Mouse (Mus musculus) urinary bladder, adult 2 months (tissue): ENCODE data around the gene Hist1h2bb. TPM values are rescaled to one million over a fixed set of nuclear protein-coding genes. Genes with fewer than 3 reads are reported as not detected.
"Not testable (repeated sequence)": the region's sequence is repeated elsewhere in the genome, so short reads cannot be mapped to it uniquely, and the experiment has no call there.

Experiments
- DNase-seq: peaks from one replicate; pipeline ENCODE4 v3.0.0; 2022; ENCODE audit warnings: low spot score
- polyA plus RNA-seq: library from polyadenylated mRNA; depleted of rRNA; stranded (reverse); fragments of >200 nt; gene quantifications from 2 replicates; pipeline ENCODE4 v1.2.3, GENCODE M21; 2012; rRNA removed

The Hist1h2bb gene
- polyA plus RNA-seq: 0.43 and 0.49 TPM in 2 replicates

DNA sequence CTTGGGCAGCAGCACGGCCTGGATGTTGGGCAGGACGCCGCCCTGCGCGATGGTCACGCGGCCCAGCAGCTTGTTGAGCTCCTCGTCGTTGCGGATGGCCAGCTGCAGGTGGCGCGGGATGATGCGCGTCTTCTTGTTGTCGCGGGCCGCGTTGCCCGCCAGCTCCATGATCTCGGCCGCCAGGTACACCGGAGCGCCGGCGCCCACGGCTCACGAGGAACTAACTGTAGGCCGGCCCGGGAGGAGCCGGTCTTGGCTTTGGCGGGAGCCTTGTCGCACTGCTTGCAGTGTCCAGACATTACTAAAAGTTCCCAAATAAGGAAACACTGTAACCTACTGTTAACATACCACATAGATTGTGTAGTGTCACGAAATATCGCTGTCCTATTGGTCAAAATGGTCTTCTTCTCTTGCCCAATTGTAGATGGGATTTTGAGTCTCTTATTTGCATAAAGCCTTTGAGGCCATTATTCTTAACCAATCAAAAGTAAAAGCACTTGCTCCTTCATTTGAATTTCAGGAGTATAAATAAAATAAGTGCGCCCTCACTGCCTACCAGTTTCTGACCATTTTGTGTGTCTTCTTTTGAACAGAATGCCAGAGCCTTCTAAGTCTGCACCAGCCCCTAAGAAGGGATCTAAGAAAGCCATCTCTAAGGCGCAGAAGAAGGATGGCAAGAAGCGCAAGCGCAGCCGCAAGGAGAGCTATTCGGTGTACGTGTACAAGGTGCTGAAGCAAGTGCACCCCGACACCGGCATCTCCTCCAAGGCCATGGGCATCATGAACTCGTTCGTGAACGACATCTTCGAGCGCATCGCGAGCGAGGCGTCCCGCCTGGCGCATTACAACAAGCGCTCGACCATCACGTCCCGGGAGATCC is at the start of gene Hist1h2bb:
TSS of gene Hist1h2bb (plus strand) at position 534 of the 880 bp plus-strand sequence.
- peak; percentile 70 for DNase-seq

DNA sequence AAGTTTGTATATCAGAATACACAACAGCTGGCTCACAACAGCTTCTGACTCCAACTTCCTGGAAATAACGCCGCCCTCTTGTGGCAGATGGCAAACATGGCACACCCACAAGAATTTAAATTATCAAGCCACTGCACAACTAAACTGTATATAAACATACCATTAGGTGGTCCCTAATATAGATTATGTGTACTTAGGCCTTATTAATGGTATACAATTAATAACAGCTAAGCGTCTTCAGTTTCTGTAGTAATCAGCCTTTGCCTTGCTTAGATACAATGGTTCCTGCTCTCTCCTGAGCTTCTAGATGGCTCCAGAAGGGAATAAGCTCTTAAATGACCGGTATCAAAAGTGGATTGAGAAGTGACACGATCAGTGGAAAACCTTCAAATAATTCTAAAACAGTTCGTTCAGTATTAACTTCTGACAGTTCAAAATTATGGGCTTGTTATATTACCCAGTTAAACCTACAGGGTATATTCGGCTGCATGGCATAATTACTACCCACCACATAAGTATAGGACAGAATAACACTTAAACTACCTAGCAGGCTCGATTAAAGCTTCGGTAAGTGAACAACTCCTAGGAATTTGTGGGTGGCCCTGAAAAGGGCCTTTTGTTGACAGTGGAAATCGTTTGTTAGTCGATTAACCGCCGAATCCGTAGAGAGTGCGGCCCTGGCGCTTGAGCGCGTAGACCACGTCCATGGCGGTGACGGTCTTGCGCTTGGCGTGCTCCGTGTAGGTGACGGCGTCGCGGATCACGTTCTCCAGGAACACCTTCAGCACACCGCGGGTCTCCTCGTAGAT is 48.8 kb upstream of the Hist1h2bb start:
- DNase-seq: no peak

DNA sequence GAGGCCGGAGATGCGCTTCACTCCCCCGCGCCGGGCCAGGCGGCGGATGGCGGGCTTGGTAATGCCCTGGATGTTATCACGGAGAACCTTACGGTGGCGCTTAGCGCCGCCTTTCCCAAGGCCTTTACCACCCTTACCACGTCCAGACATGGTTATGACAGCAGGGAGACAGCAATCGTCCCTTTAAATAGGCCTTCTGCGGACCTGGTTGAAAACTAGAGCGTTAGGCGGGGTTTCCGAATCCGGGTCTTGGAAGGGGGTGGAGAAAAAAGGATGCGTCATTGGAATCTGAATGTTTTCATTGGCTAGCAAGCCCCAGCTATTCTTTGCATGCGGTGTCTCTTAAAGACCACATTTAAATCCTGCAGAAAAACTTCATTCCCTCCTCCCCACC is 48.2 kb upstream of the Hist1h2bb start, which contains the start of gene Hist1h4c:
TSS of gene Hist1h4c (minus strand) at position 155 of the 394 bp plus-strand sequence.
- DNase-seq: peak; percentile 96

DNA sequence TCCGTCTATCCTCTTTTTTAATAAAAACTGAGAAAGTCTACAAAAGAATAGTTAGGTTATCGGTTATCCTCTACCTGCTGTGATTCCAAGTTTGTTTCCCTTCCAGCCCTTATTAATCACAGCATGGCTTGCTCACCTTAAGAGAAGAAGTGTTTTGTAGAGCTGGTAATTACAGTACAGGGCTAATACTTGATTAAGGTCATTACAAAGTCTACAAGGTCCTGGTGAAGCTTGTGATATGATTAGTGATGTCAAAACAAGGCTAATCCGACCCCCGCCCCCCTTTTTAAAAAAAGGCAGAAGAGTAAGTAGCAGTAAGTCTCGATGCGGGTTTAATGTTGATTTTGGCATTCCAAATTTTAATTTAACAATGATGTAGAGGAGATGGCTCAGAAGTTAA is 47.5 kb upstream of the Hist1h2bb start:
- no peak for DNase-seq

DNA sequence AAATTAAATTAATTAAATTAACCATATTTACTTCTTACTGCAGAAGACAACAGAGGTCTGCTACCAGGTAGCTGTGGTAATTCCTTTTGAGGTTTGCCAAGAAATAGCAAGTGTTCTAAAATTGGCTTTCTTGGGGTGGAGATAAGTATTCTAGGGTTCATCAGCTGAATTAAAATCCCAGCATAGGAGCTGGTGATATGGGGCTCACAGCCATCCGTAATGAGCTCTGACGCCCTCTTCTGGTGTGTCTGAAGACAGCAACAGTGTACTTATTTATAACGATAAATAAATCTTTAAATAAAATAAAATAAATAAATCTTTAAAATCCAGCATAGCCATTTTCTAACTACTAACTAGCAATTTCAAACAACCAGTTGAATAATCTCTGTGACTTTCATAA is 46.8 kb upstream of the Hist1h2bb start:
- no peak for DNase-seq

DNA sequence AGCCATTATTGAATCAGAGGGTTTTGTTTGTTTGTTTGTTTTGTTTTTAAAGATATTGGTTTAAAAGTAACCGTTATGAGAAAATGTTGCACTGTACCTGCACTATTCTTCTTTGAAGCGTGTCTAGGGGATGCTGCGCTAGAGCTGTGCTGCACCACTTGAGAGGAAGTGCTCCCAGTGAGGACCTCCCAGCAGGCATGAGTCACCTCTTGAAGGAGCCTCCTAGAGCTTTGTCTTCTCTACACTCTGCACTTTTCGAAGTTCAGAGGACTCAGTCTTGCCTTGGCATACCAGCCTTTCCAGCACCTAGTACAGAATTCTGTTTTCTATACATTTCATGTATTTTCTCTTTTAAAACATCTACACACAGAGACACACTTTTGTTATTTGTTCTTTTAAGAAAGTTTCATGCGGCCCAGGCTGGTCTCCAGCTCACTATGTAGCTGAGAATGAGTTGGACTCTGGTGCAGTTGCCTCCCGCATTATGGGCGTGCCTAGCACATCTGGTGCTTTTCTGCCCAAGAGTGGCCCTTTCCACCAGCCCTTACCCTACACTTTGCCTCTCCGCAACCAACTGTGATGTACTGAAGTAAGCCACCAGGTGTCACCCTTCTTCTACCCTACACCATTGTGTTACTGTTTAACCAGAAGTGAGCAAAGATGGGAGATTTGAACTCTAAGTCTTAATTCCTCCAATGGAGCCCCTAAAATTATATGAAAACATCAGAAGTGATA is 45.6 kb upstream of the Hist1h2bb start:
- no peak for DNase-seq

DNA sequence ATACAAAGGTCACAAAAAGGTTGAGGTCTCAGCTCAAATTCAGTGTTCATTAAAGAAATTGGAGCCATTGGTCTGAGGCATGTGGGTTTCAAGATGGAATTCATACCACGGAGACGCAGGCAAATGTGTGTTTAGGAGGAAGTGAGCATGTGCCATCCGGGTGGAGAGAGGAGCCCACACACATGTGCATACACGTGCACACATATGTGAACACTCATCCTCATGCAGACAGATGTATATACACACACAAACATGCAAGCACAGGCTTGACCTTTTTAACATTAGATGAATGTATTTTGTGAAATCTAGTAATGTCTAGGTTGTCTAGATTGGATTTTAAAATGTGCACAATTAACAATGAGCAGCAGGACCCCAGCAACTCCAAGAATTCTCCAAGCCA is 44.3 kb upstream of the Hist1h2bb start:
- DNase-seq: no peak

DNA sequence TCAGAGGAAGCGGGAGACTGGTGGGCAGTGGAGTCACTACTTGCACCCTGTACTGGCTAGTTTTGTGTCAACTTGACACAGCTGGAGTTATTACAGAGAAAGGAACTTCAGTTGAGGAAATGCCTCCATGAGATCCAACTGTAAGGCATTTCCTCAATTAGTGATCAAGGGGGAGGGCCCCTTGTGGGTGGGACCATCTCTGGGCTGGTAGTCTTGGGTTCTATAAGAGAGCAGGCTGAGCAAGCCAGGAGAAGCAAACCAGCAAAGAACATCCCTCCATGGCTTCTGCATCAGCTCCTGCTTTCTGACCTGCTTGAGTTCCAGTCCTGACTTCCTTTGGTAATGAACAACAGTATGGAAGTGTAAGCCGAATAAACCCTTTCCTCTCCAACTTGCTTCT is 43.7 kb upstream of the Hist1h2bb start:
- not testable (repeated sequence) for DNase-seq

DNA sequence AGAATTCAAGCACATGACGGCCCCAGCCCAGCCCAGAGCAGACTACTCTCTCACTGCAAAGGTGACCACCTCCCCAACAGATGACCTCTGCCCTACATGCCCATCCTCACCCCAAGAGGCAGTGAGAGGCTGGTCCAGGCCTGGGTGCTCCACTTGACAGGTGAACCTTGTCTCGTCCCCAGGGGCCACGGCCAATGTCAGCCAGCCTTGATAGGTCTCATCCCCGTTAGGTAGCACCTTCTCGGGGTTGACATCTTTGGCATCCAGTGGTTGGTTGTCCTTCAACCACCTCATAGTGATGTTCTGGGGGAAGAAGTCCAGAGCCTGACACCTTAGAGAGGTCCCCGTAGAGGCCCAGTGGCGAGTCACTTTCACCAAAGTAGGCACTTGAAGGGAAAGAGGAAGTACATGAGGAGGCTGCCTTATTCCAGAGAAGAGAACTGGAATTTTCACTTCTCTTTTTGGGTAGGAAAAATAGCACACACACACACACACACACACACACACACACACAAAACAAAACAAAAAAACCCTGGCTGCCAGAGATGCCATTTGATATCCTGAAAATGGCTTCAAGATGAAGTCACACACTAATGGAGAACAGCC is 40.7 kb upstream of the Hist1h2bb start:
- no peak for DNase-seq

DNA sequence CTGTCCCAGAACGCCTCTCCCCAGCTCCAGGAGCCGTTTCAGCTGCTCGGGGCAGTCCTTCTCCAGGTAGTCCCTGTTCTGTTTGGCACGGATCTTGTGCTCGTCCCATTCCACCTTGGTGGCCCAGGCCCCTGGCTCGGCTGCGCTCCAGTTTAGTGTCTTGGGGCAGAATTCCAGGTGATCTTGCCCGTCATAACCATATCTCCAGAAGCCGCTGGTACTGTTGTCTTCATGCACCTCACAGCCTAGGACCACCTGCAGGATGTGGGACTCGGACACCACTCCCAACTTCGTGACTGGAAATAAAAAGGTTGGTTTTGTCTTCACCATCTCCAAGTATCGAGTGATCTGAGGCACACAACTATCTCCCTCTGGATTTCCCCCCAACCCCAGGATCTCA is 39.8 kb upstream of the Hist1h2bb start:
- DNase-seq: no peak

DNA sequence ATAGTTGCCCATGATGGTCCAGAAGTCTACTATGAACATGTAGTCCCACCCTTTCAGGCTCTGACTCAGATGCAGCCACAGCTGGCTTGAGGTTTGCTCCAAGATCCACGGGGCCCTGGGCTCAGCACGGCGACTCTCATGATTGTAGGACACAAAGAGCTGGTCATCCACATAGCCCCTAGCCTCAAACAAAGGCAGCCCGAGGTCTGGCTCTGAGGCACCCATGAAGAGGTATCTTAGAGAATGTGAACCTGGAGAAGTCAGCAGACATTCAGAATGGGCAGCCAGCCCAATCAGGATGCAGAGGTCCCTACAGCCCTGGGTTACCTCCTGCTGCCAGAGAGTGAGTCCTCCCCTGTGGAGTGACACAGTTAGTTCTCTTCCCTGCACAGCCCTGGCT is 38.5 kb upstream of the Hist1h2bb start:
- DNase-seq: no peak

DNA sequence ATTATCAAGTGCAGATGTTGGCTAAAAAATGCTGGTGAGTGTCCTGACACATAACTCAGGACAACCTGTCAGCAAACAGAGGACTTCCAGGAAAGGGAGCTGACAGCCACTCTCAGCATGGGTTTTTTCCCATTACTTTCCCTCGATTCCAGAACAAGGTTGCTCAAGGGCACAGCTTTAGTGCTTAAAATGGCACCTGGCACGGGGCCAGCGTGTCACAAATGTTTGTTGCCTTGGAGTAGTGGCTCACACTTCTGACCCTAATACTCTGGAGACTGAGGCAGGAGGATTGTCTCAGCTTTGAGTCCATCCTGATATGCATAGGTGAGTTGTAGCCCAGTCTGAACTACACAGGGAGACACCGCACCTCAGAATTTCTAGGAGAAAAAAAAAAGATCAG is 37.9 kb upstream of the Hist1h2bb start:
- DNase-seq: no peak

DNA sequence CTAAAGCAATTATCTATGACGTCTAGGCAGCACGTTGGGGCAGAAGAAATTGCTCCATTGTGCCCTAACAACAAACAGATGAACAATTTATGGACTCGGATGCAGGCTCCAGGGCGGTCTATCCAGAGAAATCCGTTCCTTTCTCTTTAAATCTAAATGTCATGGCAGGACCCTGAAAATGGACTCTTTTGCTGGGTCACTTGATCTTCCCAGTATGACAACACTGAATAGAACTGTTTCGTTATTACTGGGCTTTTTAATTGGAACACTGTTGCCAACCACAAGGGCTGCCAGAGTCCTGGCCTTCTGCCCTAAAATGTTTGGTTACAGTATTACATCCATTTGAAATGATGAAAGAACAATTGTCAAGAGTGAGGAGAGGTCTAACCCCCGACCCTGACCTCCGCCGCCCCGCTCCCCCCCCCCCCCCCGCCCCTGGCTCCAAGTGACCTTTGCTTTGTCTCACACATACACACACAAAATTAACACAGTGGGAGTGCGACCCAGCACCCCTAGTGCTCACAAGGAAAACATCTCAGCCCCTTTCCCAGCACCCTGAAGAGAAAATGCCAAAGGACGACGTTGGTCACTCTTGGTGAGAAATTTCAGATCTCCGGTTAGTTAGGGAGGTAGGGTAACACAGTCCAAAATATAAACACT is 36.7 kb upstream of the Hist1h2bb start:
- no peak for DNase-seq

DNA sequence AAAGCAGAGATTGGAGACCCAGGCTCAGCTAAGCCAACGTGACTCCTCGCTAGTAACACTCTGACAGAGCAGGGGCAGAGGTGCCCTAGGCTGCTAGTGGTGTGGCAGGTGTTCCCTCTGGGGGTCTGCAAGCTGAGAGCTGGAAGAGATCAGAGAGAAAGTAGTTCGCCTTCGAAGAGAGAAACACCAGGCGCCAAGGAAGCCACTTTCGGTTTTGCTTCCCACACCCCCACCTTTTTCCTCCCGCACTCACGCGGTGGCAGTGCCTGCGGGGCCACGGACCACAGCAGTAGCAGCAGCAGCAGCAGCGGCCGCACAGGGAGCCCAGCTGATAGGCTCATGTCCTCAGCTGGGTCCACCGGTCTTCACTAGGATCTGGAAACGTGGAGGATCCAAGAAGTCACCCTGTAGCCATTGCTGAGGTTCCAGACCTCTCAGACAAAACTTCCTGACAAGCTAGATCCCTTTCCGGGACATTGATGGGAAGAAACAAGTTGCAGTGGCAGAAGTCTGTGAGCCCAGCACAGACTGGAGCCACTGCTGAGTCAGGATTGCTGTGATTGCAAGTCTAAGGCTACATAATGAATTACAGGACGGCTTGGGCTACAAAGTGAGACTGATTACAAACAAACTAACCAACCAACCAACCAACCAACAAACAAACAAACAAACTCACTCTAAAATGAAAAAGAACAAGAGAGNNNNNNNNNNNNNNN is 36.0 kb upstream of the Hist1h2bb start, which contains the start of gene Hfe:
TSS of gene Hfe (minus strand) at position 481 of the 716 bp plus-strand sequence.
- DNase-seq: peak; percentile 34

DNA sequence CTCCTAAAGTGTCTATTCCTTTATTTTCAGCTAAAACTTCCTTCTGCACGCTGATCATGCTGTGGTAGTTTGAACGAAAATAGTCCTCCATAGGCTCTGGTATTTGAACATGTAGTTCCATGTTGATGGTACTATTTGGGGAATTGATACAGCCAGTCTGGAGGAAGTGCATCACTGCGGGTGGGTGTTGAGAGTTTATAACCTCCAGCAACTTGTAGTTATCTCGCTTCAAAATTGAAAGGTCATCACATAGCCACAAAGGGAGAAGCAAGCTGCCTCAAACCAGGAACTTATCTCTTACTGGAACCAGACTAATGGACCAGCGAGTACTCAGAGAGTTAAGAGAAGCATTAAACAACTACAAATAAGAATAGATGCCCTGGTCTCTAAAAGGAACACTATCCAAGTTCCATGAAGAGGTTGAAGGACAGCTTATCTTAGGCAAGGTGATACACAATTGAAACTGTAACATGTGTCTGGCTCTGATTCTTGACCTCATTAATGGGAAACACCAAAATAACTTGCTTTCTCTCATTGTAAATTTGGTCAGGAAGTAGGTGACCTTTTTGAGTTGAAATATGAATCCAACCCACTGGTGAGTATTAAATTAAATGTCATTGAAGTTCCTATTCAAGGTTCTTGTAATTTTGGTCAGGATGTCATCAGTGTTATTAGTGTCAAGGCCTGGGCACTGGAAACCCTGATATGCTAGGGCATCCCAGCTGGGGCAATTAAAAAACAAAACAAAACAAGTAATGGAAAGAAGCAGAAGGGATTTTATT is 30.1 kb upstream of the Hist1h2bb start:
- DNase-seq: no peak

DNA sequence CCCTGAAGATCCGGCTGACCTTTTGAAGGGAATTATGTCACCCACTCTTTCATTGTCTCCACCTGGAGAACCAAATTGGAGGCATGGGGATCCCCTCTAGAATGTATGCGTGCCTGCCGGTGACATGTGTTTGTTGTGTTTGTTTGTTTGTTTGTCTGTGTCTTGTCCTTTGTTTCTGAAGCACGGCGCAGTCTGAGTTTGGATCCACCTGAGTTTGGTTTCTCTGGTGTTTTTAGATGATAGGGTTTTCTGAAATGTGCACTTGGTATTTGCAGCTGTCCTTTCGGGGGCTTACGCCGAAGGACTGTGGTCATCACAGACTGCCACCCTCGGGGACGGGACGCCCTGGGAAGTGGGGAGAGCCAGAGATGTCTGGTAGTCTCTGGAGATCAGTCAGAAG is 29.4 kb upstream of the Hist1h2bb start:
- no peak for DNase-seq

DNA sequence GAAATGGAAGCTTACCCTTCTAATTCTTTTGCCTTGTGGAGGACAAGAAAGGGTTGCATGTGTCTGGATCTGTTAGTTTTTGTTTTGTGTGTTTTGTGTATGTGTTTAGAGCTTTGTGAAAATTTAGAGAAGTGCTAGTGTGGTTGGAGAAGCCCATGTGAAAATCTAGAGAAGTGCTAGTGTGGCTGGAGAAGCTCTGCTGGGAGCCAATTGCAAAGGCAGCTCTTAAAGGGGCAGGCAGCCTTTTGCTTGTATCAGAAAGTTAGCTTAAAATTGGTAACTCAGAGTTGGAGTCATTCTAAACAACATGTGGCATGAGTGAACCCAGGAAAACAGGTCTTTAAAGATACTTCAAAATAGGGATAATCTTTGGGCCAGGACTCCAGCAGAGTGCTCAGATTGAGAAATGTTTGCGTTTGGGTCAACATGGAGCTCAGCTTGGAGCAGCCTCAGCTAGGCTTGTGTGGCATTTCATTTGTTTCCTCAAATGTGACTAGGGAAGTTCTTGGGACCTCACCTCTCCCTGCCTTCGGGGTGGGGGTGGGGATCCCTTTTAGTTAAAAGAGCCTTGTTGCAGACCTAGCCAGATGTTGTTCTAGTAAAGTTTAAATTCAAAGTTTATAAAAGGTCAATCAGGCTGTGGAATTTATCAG is 28.8 kb upstream of the Hist1h2bb start:
- DNase-seq: not testable (repeated sequence)

DNA sequence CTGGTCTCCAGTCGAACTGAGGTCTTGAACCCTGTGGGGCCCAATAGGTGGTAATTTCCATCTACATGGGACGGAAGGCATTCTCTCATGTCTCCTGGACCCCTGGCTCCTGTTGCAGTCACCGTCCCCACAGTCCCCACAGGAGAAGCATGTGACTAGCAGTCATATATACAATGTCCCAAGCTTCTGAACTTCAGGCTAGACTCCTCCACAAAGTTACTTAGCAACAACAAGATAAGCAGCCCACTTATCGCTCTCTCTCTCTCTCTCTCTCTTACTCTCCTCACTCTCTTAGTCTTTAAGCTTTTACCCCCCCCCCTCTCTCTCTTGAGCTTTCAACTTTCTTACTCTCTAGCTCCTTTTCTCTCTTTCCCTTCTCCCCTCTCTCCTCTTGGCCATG is 22.3 kb upstream of the Hist1h2bb start:
- no peak for DNase-seq

DNA sequence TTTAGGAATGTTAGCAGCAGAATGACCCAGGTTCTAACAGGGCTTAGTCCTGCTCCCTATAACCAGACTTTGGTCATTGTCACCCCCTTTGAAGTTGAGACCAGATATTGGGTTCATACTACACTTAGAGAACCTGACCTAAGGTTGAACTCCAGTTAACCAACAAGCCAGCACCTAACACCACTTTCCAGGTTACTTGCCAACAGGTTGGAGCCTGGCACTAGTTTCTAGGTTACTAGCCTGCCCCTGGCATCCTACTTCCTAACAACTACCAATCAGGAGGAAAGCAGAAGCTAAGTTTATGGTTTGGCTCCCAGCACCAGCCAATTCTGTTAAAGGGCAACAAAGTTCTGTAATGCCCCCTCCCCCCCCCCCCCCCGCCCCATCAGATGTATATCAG is 21.3 kb upstream of the Hist1h2bb start:
- DNase-seq: no peak
